Mouse (Mus musculus) right cerebral cortex, postnatal 14 days (tissue): ENCODE results near the gene Ago4.

ENCODE experiments used
- DNase-seq: peaks from one replicate; pipeline ENCODE4 v3.0.0; 2022

Gene Ago4

DNA sequence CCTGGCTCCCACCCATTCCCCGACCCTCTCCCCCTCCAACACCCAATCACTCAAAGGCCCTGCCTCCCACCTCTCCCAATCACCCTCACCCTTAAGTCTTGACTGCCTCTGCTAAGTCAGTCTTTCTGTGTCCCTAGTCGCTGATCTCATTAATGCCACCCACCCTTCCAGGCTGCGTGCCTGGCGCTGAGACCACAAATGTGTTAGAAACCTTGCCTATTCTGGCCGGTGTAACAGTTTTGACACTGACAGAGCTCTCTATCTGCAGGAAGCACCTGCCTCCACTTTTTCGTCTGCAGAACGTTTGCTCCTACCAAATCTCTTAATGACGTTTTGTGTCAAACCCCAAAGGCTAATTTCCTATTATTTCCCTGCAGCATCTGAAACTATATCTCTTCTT is 64.3 kb downstream of the Ago4 start:
- no peak for DNase-seq

DNA sequence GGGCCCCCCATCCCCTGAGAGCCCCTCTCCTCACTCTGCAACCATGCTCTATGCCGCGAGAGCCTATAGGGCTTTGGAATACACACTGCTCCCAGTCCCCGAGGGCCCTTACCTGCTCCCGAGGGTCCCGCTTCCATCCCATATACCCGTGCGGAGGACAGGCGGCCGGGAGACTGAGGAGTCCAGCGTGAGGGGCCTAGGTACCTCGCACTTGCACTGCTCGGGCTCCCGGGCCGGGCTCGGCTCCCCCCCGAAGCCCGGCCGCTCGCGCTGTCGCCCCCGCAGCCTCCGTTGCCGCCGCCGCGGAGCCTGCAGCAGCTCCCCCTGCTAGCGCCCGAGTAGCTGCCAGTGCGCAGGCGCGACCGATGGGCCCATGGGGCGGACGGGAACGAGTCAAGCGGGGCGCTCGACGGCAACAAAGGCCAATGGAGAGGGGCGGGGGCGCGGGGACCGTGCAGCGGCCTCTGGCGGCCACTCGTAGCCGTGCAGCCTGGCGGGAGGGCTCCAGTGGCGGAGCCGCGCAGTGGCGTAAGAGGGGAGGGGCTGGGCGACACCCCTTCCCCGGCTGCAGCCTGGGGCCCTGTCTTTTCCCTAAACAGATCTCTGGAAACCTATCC is 64.9 kb downstream of the Ago4 start, which contains the start of gene Ago1:
Gene Ago1 (minus strand): TSS at position 299 of the 617 bp plus-strand sequence.
- peak; percentile 94 for DNase-seq

DNA sequence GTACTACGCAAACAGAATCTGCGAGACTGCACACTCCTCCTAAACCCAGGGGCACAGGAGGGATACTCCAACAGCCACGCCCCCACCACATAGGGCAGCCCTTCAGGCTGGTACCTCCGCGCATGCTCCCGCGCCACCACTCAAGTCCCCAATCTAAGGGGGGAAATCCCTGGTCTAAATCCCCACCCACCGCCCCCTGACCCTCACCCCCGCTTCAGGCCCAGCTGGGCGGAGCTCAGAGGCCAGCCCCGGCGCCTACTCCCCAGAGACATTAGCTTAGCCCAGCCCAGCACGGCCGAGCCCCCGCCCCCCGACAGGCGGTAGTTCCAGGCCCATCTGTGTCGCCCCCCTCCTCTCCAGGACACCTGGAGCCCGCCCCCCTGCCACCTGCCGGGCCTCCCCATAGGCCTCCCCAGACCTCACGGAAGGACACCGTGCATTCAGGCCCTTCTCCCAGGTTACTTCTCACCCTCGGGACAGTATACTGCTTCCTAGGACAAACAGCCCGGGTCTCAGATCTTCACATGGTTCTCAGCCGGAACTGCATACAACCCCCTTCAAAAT is 65.5 kb downstream of the Ago4 start:
- DNase-seq: peak; percentile 65

DNA sequence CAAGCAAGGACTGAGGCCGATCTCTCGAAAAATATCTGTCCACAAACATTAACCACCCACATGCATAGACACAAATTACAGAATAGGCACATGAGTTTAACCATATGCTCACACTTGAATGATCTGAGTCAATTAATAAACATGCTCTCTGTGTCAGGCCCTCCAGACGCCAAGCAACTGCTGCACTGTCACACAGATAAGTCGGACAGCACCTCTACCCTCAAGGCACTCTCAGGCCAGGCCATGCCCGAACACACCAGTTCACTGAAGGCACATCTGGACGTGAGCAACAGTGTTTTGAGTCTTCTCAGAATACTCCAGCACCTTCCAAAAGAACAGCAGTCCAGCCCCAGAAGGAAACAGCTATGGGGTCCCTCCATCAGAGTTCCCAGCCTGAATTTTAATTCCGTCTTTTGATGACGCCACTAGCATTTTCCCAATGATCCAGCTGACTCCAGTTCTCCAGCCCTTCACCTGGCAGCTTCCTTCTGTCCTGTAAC is 67.0 kb downstream of the Ago4 start:
- no peak for DNase-seq

DNA sequence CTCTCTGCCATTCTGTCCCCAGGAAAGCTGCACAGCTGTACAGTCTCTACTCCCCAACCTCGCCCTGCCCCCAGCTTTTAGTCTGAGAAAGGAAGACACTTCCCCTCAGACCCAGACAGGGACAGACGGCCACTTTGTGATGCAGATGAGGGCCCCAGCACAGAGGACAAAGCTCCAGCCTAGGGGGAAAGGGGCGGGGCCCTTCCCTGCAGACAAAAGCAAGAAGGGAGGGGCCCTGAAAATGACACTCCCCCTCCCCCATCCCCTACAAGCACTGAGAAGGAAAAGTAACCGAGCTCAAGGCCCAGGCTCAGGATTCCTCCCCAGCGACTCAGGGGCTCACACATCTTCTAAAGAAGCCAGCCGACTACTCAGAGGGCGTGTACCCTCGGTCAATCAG is 67.4 kb downstream of the Ago4 start:
- peak; percentile 48 for DNase-seq

DNA sequence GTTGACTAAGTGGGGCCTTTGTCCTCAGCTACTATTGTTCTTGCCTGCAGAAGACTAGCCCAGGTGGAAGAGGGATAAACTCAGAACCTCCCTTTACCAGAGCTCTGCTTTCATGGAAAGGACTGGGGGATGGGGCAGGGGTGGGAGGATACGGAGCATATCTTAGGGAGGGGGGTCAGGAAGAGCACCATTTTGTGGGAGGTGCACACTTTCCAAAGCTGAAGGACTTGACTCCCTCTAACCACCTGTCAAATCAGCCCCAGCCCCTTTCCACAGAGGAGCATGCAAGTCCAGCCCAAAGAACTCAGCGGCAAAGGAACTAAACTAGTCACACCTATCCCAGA is 68.4 kb downstream of the Ago4 start:
- no peak for DNase-seq

DNA sequence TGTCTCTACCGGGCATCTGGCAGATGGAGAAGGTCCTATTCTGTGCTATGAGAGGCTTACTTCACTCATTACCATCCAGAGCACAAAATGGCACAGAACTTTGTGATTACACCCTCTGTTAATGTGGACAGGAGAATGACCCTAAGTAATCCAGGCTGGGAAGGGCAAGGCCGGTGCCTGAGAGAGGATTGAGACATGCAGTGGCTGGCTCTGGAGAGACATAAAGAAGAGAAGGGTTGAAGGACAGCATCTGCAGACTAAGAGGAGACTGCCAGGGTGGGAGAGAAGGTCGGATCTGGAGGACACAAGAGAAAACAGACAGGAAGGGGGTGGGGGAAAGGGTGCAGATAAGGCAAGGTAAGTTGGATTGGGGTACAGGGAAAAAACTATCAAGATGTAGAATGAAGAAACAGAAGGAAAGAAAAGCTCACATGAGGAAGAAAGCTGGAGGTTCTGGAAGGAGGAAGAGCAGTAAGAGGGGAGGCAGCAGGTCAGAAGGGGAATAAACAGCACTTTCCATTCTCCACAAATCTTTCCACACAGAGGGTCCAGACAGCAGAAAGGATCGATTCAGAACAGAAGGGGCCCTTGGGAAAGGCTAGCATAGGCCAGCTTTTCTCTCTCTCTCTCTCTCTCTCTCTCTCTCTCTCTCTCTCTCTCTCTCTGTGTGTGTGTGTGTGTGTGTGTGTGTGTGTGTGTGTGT is 68.9 kb downstream of the Ago4 start:
- no peak for DNase-seq

DNA sequence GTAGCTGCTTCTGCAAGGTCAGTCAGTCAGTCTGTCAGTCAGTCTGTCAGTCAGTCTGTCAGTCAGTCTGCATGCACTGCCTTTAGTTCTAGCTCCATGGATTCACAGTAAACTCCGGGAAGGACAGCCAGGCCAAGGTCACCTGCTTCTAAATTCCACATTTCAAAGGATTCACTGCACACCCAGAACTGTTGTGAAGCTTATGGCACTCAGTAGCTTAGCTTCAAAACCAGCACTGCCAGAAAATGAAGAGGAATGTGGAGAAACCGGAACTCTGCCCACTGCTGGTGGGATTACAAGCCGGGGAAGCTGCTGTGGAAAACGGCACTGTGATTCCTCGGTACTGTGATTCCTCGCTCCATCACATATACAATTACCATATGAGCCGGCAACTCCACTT is 77.8 kb downstream of the Ago4 start:
- no peak for DNase-seq

DNA sequence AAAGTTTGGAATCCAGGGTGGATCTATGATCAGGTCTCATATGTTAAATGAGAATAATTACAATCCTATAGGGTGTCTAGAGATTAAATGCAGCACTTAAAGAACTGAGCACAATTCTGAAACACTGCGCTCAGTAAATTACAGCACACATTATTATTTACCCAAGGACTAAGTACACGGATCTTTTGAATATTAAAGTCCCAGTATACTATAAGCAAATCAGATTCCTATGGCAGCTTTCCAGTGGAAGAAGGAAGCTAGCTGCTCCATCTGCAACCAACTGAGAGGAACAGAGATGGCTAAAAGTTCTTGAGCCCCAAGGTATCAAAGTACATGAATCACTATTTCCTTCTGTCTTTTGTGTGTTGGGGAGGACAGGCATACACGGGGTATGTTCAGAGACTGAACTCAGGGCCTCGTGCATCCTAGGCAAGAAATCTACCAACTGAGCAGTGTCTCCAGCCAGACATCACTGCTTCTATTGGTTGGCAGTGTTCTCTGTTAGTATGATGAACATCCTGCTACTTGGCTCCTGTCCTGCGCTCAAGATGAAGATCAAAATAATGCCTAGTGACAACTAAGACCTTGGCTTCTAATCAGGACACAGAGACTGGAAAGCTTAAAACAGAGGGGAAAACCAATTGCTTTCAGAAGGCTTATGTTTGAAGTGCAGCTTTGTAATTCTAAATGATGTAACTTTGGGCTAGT is 78.6 kb downstream of the Ago4 start:
- DNase-seq: no peak

DNA sequence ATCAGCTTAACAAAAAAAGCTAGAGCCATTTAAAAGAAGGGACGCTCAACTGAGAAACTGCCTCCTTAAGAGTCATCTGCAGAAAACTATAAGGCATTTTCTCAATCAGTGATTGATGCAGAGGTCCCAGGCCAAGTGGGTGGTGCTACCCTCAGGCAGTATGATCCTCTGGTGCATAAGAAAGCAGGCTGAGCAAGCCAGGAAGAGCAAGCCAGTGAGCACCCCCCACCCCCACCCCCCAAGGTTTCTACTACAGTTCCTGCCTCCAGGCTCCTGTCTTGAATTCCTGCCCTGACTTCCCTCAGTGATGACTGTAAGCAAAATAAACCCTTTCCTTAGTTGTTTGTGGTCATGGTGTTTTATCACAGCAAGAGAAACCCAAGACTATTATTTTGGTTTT is 83.0 kb downstream of the Ago4 start:
- no peak for DNase-seq

DNA sequence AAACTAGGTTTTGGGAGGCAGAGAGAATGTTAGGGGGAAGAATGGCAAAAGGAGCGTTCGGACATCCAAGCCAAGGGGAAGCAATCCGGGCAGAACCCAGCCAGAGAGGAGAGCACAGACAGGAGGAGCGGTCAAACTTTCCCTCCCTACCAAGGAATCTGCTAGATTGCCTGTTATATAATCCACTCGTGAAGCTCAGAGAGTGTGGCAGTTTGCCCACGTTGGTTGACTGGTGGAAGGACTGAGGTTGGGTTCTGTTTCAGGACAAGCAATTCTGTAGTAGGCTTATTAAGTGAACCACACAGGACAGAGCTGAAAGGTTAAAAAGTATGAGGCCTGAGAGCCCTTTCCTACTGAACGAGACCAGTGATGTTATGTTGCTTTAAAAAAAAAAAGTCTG is 86.1 kb downstream of the Ago4 start:
- no peak for DNase-seq

DNA sequence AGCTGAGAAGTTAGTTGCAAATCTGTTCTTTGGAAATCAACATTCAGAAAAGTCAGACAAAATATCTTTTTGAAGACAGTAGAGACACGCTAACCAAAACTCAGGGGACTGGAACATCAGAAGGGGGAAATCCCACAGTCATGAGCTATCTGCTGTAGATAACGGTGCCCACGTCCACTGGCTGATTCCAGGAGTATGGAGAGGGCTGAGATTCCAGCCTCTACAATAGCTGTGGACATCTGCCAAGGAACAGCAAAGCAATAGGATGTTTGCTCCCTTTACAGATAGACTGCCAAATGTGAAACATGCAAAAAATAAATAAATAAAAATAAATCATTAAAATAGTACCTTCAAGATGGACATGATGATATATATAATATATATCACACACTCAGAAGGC is 88.7 kb downstream of the Ago4 start:
- no peak for DNase-seq
